9 mouse cellular contexts compared by ENCODE assay signal in genomic region chr4:141914040-141914439, GRCm38 (mm10). TPM values are rescaled to one million over a fixed set of nuclear protein-coding genes. Genes with fewer than 3 reads are reported as not detected.
DNase-seq lines count a peak whose midpoint lies in the region; ATAC-seq and TF ChIP-seq lines count a peak whose summit lies in the region.
"Had no signal": no experiment of that assay in that cellular context is flagged by ENCODE, and none has a peak within 500 bp of the region (broad histone marks: within the 10 kb centered on the region; RNA-seq: fewer than 3 reads in every experiment).

No protein-coding gene starts in this region.

- H3K27ac ChIP-seq in liver, embryonic 11.5 days (ENCODE audit: low read depth, low read length): peak overlapping the region; percentile 6
- H3K27ac ChIP-seq in liver, embryonic 12.5 days: no peak overlapping the region
- no peak overlapping the region for H3K27ac ChIP-seq in embryonic facial prominence, embryonic 14.5 days (replicated peaks; ENCODE audit: low read depth, low read length)
- 0 out of 2 replicates have a peak overlapping the region, but pooled peaks have one; percentile 4 for H3K27ac ChIP-seq in hindbrain, embryonic 11.5 days (ENCODE audit: low read depth, low read length)
- H3K27ac ChIP-seq in lung, postnatal 0 days (ENCODE audit: low read length): peak overlapping the region; percentile 58
- H3K27ac ChIP-seq: liver, embryonic 14.5 days had no signal

- TF ChIP-seq EP300 in lung, postnatal 0 days (IDR thresholded peaks at IDR 0.05): no peak

- TF ChIP-seq CTCF in lung, postnatal 0 days (IDR thresholded peaks at IDR 0.05): no peak

- no peak for ATAC-seq in liver, embryonic 11.5 days (replicated peaks; ENCODE audit: low FRiP score)
- no peak for ATAC-seq in liver, embryonic 12.5 days
- ATAC-seq in embryonic facial prominence, embryonic 14.5 days (ENCODE audit: low read depth): no peak; the same call in 1 of the 2 replicates
- no peak for ATAC-seq in hindbrain, embryonic 11.5 days (ENCODE audit: low FRiP score)
- peak; percentile 38 for ATAC-seq in lung, postnatal 0 days
- ATAC-seq in megakaryocyte progenitor cell, adult 5-6 weeks (replicated peaks; ENCODE audit: poor library complexity): no peak
- ATAC-seq in erythroid progenitor cell, adult 5-6 weeks (replicated peaks; ENCODE audit: low FRiP score, poor library complexity, severe bottlenecking): no peak

- no peaks in the 10 kb centered on the region for H3K27me3 ChIP-seq in liver, embryonic 11.5 days (replicated peaks; ENCODE audit: control insufficient read depth, insufficient read depth, low read length)
- 0 out of 2 replicates have a peak, but pooled peaks cover 6% of the 10 kb centered on the region for H3K27me3 ChIP-seq in liver, embryonic 12.5 days (replicated peaks)
- H3K27me3 ChIP-seq in embryonic facial prominence, embryonic 14.5 days (replicated peaks; ENCODE audit: control insufficient read depth, insufficient read depth, low read length): no peaks in the 10 kb centered on the region
- no peaks in the 10 kb centered on the region for H3K27me3 ChIP-seq in hindbrain, embryonic 11.5 days (ENCODE audit: control insufficient read depth, insufficient read depth, low read length)
- H3K27me3 ChIP-seq in lung, postnatal 0 days (replicated peaks; ENCODE audit: insufficient read depth, low read length): no peaks in the 10 kb centered on the region

- no peak overlapping the region for H3K4me2 ChIP-seq in liver, embryonic 11.5 days
- H3K4me2 ChIP-seq in liver, embryonic 12.5 days: no peak overlapping the region
- no peak overlapping the region for H3K4me2 ChIP-seq in embryonic facial prominence, embryonic 14.5 days (ENCODE audit: low read depth, low read length)
- no peak overlapping the region for H3K4me2 ChIP-seq in hindbrain, embryonic 11.5 days (replicated peaks; ENCODE audit: low read depth, low read length)
- no peak overlapping the region for H3K4me2 ChIP-seq in lung, postnatal 0 days (replicated peaks; ENCODE audit: low read depth, low read length)

- H3K9ac ChIP-seq in liver, embryonic 11.5 days (ENCODE audit: low read depth, low read length): no peak overlapping the region
- no peak overlapping the region for H3K9ac ChIP-seq in liver, embryonic 12.5 days
- no peak overlapping the region for H3K9ac ChIP-seq in embryonic facial prominence, embryonic 14.5 days (ENCODE audit: low read depth, low read length)
- H3K9ac ChIP-seq in hindbrain, embryonic 11.5 days (ENCODE audit: low read depth, low read length): no peak overlapping the region
- no peak overlapping the region for H3K9ac ChIP-seq in lung, postnatal 0 days (replicated peaks; ENCODE audit: low read depth)
- H3K9ac ChIP-seq: liver, embryonic 14.5 days had no signal

- no peak overlapping the region for H3K4me3 ChIP-seq in liver, embryonic 11.5 days (ENCODE audit: low read depth, low read length)
- no peak overlapping the region for H3K4me3 ChIP-seq in liver, embryonic 12.5 days
- H3K4me3 ChIP-seq in embryonic facial prominence, embryonic 14.5 days (ENCODE audit: low read depth, low read length): no peak overlapping the region
- no peak overlapping the region for H3K4me3 ChIP-seq in hindbrain, embryonic 11.5 days (ENCODE audit: low read depth, low read length)
- H3K4me3 ChIP-seq in lung, postnatal 0 days (ENCODE audit: low read depth, low read length): no peak overlapping the region

- WGBS in liver, embryonic 11.5 days: 56% methylated on average over 7 of the region's 7 CpGs
- WGBS in liver, embryonic 12.5 days (ENCODE audit: insufficient replicate concordance): 54% methylated on average over 7 of the region's 7 CpGs
- WGBS in embryonic facial prominence, embryonic 14.5 days: 39% methylated on average over 7 of the region's 7 CpGs
- WGBS in hindbrain, embryonic 11.5 days: 38% methylated on average over 7 of the region's 7 CpGs
- 23% methylated on average over 7 of the region's 7 CpGs for WGBS in lung, postnatal 0 days

- no peaks in the 10 kb centered on the region for H3K36me3 ChIP-seq in liver, embryonic 11.5 days (ENCODE audit: control insufficient read depth, insufficient read depth, low read length)
- H3K36me3 ChIP-seq in liver, embryonic 12.5 days: no peaks in the 10 kb centered on the region
- H3K36me3 ChIP-seq in embryonic facial prominence, embryonic 14.5 days (ENCODE audit: control insufficient read depth, insufficient read depth, low read length): no peaks in the 10 kb centered on the region
- no peaks in the 10 kb centered on the region for H3K36me3 ChIP-seq in hindbrain, embryonic 11.5 days (ENCODE audit: control insufficient read depth, insufficient read depth, low read length)
- H3K36me3 ChIP-seq in lung, postnatal 0 days (ENCODE audit: insufficient read depth, low read length): no peaks in the 10 kb centered on the region

- peaks cover 7% of the 10 kb centered on the region for H3K4me1 ChIP-seq in liver, embryonic 11.5 days (replicated peaks; ENCODE audit: control insufficient read depth, insufficient read depth, low read length)
- peaks cover 21% of the 10 kb centered on the region; the same call in 1 of the 2 replicates for H3K4me1 ChIP-seq in liver, embryonic 12.5 days
- no peaks in the 10 kb centered on the region for H3K4me1 ChIP-seq in embryonic facial prominence, embryonic 14.5 days (ENCODE audit: control insufficient read depth, insufficient read depth, low read length)
- no peaks in the 10 kb centered on the region for H3K4me1 ChIP-seq in hindbrain, embryonic 11.5 days (replicated peaks; ENCODE audit: control insufficient read depth, insufficient read depth, low read length)
- H3K4me1 ChIP-seq in lung, postnatal 0 days (ENCODE audit: insufficient read depth, low read depth, low read length): no peaks in the 10 kb centered on the region

- no peak for DNase-seq in liver, embryonic 11.5 days (ENCODE audit: low spot score)
- peak; percentile 41 for DNase-seq in embryonic facial prominence, embryonic 14.5 days (ENCODE audit: low spot score)
- DNase-seq in hindbrain, embryonic 11.5 days (ENCODE audit: low spot score): peak; percentile 29
- no peak for DNase-seq in lung, postnatal 0 days (ENCODE audit: low spot score)
- DNase-seq in T-cell, adult 2 months (ENCODE audit: low spot score): no peak

- H3K9me3 ChIP-seq in liver, embryonic 11.5 days (ENCODE audit: control insufficient read depth, low read length): no peaks in the 10 kb centered on the region
- no peaks in the 10 kb centered on the region for H3K9me3 ChIP-seq in liver, embryonic 12.5 days (replicated peaks)
- H3K9me3 ChIP-seq in embryonic facial prominence, embryonic 14.5 days (ENCODE audit: control insufficient read depth, low read length): no peaks in the 10 kb centered on the region
- H3K9me3 ChIP-seq in hindbrain, embryonic 11.5 days (ENCODE audit: control insufficient read depth, low read length): no peaks in the 10 kb centered on the region
- H3K9me3 ChIP-seq in lung, postnatal 0 days (ENCODE audit: low read length): no peaks in the 10 kb centered on the region

RNA-seq across cellular contexts. Expression of gene Efhd2, which starts 39.3 kb away (rescaled TPM):
- polyA plus RNA-seq in liver, embryonic 11.5 days (2014; fragmentation: Nextera tagmentation; extraction: Ambion mirVana): 62.1 and 69.1 TPM in 2 replicates
- 75.0 and 75.6 TPM in 2 replicates for polyA plus RNA-seq in liver, embryonic 12.5 days (2016; fragmentation: Nextera tagmentation; extraction: Ambion mirVana)
- 61.6 and 62.1 TPM in 2 replicates for polyA plus RNA-seq in embryonic facial prominence, embryonic 14.5 days (2014; fragmentation: Nextera tagmentation; extraction: Ambion mirVana)
- 25.0 and 26.1 TPM in 2 replicates for polyA plus RNA-seq in hindbrain, embryonic 11.5 days (2014; fragmentation: Nextera tagmentation; extraction: Ambion mirVana)
- polyA plus RNA-seq in lung, postnatal 0 days (2015; fragmentation: Nextera tagmentation; extraction: Ambion mirVana): 81.6 and 88.4 TPM in 2 replicates
- total RNA-seq in megakaryocyte progenitor cell, adult 5-6 weeks (2015): 42.2 and 49.9 TPM in 2 replicates
- 53.6 and 58.1 TPM in 2 replicates for total RNA-seq in megakaryocyte progenitor cell, adult 5-6 weeks (2017)
- total RNA-seq in erythroid progenitor cell, adult 5-6 weeks (2015; ENCODE audit: low replicate concordance): 18.7 and 21.8 TPM in 2 replicates
- total RNA-seq in erythroid progenitor cell, adult 5-6 weeks (2017; ENCODE audit: low replicate concordance): 11.4 and 18.8 TPM in 2 replicates

Comparison
In these comparisons a context has a peak if more than half of its experiments do, and no peak if none do; other contexts are left out.
1. H3K27ac ChIP-seq: peak in liver, embryonic 11.5 days (single experiment), hindbrain, embryonic 11.5 days (single experiment) and lung, postnatal 0 days (single experiment); none in liver, embryonic 12.5 days (single experiment) and embryonic facial prominence, embryonic 14.5 days (single experiment).
2. DNase-seq: peak in embryonic facial prominence, embryonic 14.5 days (single experiment) and hindbrain, embryonic 11.5 days (single experiment); none in liver, embryonic 11.5 days (single experiment), lung, postnatal 0 days (single experiment) and T-cell, adult 2 months (single experiment).